25 mouse cellular contexts compared by ENCODE assay signal in genomic region chr2:109986036-109986785, GRCm38 (mm10). TPM values are rescaled to one million over a fixed set of nuclear protein-coding genes. Genes with fewer than 3 reads are reported as not detected.
DNase-seq lines count a peak whose midpoint lies in the region; ATAC-seq and TF ChIP-seq lines count a peak whose summit lies in the region.
"Had no signal": no experiment of that assay in that cellular context is flagged by ENCODE, and none has a peak within 500 bp of the region (broad histone marks: within the 10 kb centered on the region; RNA-seq: fewer than 3 reads in every experiment).

No protein-coding gene starts in this region.

- intact Hi-C loops in heart, postnatal 14 days (cut with DNase I): no loop called here

- H3K9me3 ChIP-seq in heart, embryonic 10.5 days: no peaks in the 10 kb centered on the region
- no peaks in the 10 kb centered on the region for H3K9me3 ChIP-seq in lung, embryonic 14.5 days (ENCODE audit: low read depth, low read length)
- no peaks in the 10 kb centered on the region for H3K9me3 ChIP-seq in stomach, embryonic 16.5 days (replicated peaks; ENCODE audit: control insufficient read depth, low read length)
- H3K9me3 ChIP-seq: forebrain, embryonic 13.5 days; liver, embryonic 15.5 days; megakaryocyte, embryonic 14.5 days; midbrain, embryonic 15.5 days had no signal

- no peak overlapping the region for H3K4me2 ChIP-seq in lung, embryonic 14.5 days
- H3K4me2 ChIP-seq in stomach, embryonic 16.5 days (ENCODE audit: low read depth, low read length): no peak overlapping the region
- H3K4me2 ChIP-seq: forebrain, embryonic 13.5 days; liver, embryonic 15.5 days; midbrain, embryonic 15.5 days had no signal

- peak overlapping the region; percentile 69; the same call in 1 of the 2 replicates for H3K27ac ChIP-seq in heart, embryonic 10.5 days
- peak overlapping the region; percentile 42 for H3K27ac ChIP-seq in kidney, adult 2 months (ENCODE audit: insufficient read depth, low read depth, low read length)
- H3K27ac ChIP-seq in lung, embryonic 14.5 days (ENCODE audit: low read depth): no peak overlapping the region
- H3K27ac ChIP-seq in stomach, embryonic 16.5 days (ENCODE audit: low read length): peak overlapping the region; percentile 14; the same call in 1 of the 2 replicates
- H3K27ac ChIP-seq: forebrain, embryonic 13.5 days; left cerebral cortex, adult 2 months; midbrain, embryonic 15.5 days had no signal

- WGBS in heart, embryonic 10.5 days: 78% methylated on average over 11 of the region's 11 CpGs
- WGBS in kidney, adult 2 months: 64% methylated on average over 11 of the region's 11 CpGs
- WGBS in lung, embryonic 14.5 days: 42% methylated on average over 11 of the region's 11 CpGs
- WGBS in stomach, embryonic 16.5 days: 45% methylated on average over 11 of the region's 11 CpGs

- no peak for TF ChIP-seq POLR2A in kidney, adult 2 months (IDR thresholded peaks at IDR 0.05; ENCODE audit: low read depth, low read length)

- H3K9ac ChIP-seq in lung, embryonic 14.5 days: no peak overlapping the region
- no peak overlapping the region for H3K9ac ChIP-seq in stomach, embryonic 16.5 days (ENCODE audit: low read length)
- H3K9ac ChIP-seq: forebrain, embryonic 13.5 days; liver, embryonic 15.5 days; midbrain, embryonic 15.5 days had no signal

- no peaks in the 10 kb centered on the region for H3K27me3 ChIP-seq in heart, embryonic 10.5 days (ENCODE audit: insufficient read depth, poor library complexity, severe bottlenecking)
- H3K27me3 ChIP-seq in kidney, adult 2 months (replicated peaks; ENCODE audit: control insufficient read depth, insufficient read depth, low read length): no peaks in the 10 kb centered on the region
- 0 out of 2 replicates have a peak, but pooled peaks cover 9% of the 10 kb centered on the region for H3K27me3 ChIP-seq in lung, embryonic 14.5 days (ENCODE audit: insufficient read depth, low read length)
- no peaks in the 10 kb centered on the region for H3K27me3 ChIP-seq in stomach, embryonic 16.5 days (ENCODE audit: control insufficient read depth, insufficient read depth, low read length)
- H3K27me3 ChIP-seq: CH12.LX; liver, embryonic 15.5 days; megakaryocyte, embryonic 14.5 days; midbrain, embryonic 15.5 days had no signal

- H3K4me3 ChIP-seq in heart, embryonic 10.5 days: no peak overlapping the region
- no peak overlapping the region for H3K4me3 ChIP-seq in kidney, adult 2 months (ENCODE audit: insufficient read depth, low read depth, low read length)
- no peak overlapping the region for H3K4me3 ChIP-seq in lung, embryonic 14.5 days (ENCODE audit: low read depth, low read length)
- no peak overlapping the region for H3K4me3 ChIP-seq in stomach, embryonic 16.5 days (replicated peaks; ENCODE audit: low read length)
- H3K4me3 ChIP-seq: forebrain, embryonic 13.5 days; left cerebral cortex, adult 2 months; liver, embryonic 15.5 days; megakaryocyte, embryonic 14.5 days; midbrain, embryonic 15.5 days; myocyte had no signal

- peak; percentile 50; the same call in 1 of the 2 replicates for ATAC-seq in lung, embryonic 14.5 days (ENCODE audit: insufficient read depth)
- no peak for ATAC-seq in stomach, embryonic 16.5 days (ENCODE audit: insufficient read depth, low FRiP score)
- no peak for ATAC-seq in megakaryocyte, adult 5-6 weeks (ENCODE audit: poor library complexity, severe bottlenecking)
- ATAC-seq: forebrain, embryonic 13.5 days; midbrain, embryonic 15.5 days had no signal

- no peak for TF ChIP-seq CTCF in kidney, adult 2 months (conservative IDR thresholded peaks at IDR 0.05; ENCODE audit: insufficient read depth, insufficient read length, low read depth, low read length)
- no peak for TF ChIP-seq CTCF in lung, embryonic 14.5 days (IDR thresholded peaks at IDR 0.05; ENCODE audit: low read depth)

- no peak for DNase-seq in heart, embryonic 10.5 days (ENCODE audit: low spot score)
- DNase-seq in heart, postnatal 14 days: no peak
- DNase-seq in kidney, adult 2 months: no peak
- DNase-seq in kidney, adult 9 months: no peak
- DNase-seq in lung, embryonic 14.5 days: peak; percentile 48
- no peak for DNase-seq in lung, postnatal 4 days
- DNase-seq: adrenal gland, postnatal 25 days; cerebellum, adult 11-12 months; cerebellum, postnatal 14 days; gastrocnemius, postnatal 14 days; kidney, postnatal 25 days; left cerebral cortex, postnatal 4 days; lung, postnatal 10 days; right cerebral cortex, postnatal 14 days; spleen, adult 18-20 months; thymus, postnatal 14 days had no signal

- peaks cover 70% of the 10 kb centered on the region for H3K4me1 ChIP-seq in heart, embryonic 10.5 days
- peaks cover 57% of the 10 kb centered on the region for H3K4me1 ChIP-seq in kidney, adult 2 months (ENCODE audit: control insufficient read depth, insufficient read depth, low read length)
- H3K4me1 ChIP-seq in lung, embryonic 14.5 days (ENCODE audit: insufficient read depth): peaks cover 5% of the 10 kb centered on the region; the same call in 1 of the 2 replicates
- peaks cover 62% of the 10 kb centered on the region for H3K4me1 ChIP-seq in stomach, embryonic 16.5 days (ENCODE audit: control insufficient read depth, insufficient read depth, low read length)
- H3K4me1 ChIP-seq: megakaryocyte, embryonic 14.5 days had no signal

- no peaks in the 10 kb centered on the region for H3K36me3 ChIP-seq in heart, embryonic 10.5 days
- no peaks in the 10 kb centered on the region for H3K36me3 ChIP-seq in kidney, adult 2 months (ENCODE audit: control insufficient read depth, insufficient read depth, low read length)
- no peaks in the 10 kb centered on the region for H3K36me3 ChIP-seq in lung, embryonic 14.5 days (ENCODE audit: insufficient read depth)
- no peaks in the 10 kb centered on the region; the same call in 1 of the 2 replicates for H3K36me3 ChIP-seq in stomach, embryonic 16.5 days (ENCODE audit: control insufficient read depth, insufficient read depth, low read length)
- H3K36me3 ChIP-seq: liver, embryonic 15.5 days; midbrain, embryonic 15.5 days had no signal

RNA-seq across cellular contexts. Expression of gene Ccdc34, which starts 31.4 kb away (rescaled TPM):
- polyA plus RNA-seq in heart, embryonic 10.5 days (2016; fragmentation: Nextera tagmentation; extraction: Ambion mirVana): 24.1 and 29.8 TPM in 2 replicates
- total RNA-seq in heart, postnatal 14 days (2021): 1 to 10 TPM; 7.3 to 9.2 TPM
- 4.2 and 4.6 TPM in 2 replicates for polyA plus RNA-seq in kidney, adult 2 months (2012; rRNA removed)
- polyA plus RNA-seq in lung, embryonic 14.5 days (2014; fragmentation: Nextera tagmentation; extraction: Ambion mirVana): 36.9 and 39.5 TPM in 2 replicates
- polyA plus RNA-seq in stomach, embryonic 16.5 days (2015; fragmentation: Nextera tagmentation; extraction: Ambion mirVana): 32.9 and 37.0 TPM in 2 replicates
- 32.0 and 32.6 TPM in 2 replicates for total RNA-seq in megakaryocyte, adult 5-6 weeks (2015)
- total RNA-seq in megakaryocyte, adult 5-6 weeks (2017): 27.7 and 35.8 TPM in 2 replicates
